Mouse (Mus musculus): ENCODE data around the gene Kirrel3. TPM values are rescaled to one million over a fixed set of nuclear protein-coding genes. Genes with fewer than 3 reads are reported as not detected.
A peak's percentile ranks its signal among the peaks of the same experiment; 100 is the strongest.

The Kirrel3 gene
- polyA plus RNA-seq, 1 experiment from 2014 or later = 6.0 TPM

GRCm38 (mm10) chr9:35039846-35040245 lies 554.2 kb downstream of the Kirrel3 start:
- Histone ChIP-seq H3K9ac (ENCODE audit: low read length) (no peak overlapping the region), H3K27ac (ENCODE audit: low read depth, low read length) (no peak overlapping the region), H3K9me3 (ENCODE audit: control insufficient read depth, low read length) (no peaks in the 10 kb centered on the region), H3K36me3 (ENCODE audit: control insufficient read depth, insufficient read depth, low read length) (no peaks in the 10 kb centered on the region), H3K27me3 (ENCODE audit: control insufficient read depth, insufficient read depth, low read length) (no peaks in the 10 kb centered on the region), H3K4me1 (ENCODE audit: control insufficient read depth, insufficient read depth, low read length) (peaks cover 7% of the 10 kb centered on the region), H3K4me2 (no peak overlapping the region), H3K4me3 (ENCODE audit: low read depth, low read length) (no peak overlapping the region)
- WGBS = 79% methylated on average over 5 of the region's 5 CpGs
- no peak for DNase-seq (ENCODE audit: low spot score, missing footprints)
- no peak for ATAC-seq (ENCODE audit: low FRiP score)

- no peak overlapping the region for H3K27ac ChIP-seq (ENCODE audit: low read depth, low read length)
- no peak for ATAC-seq (ENCODE audit: low FRiP score)
- H3K27me3 ChIP-seq (ENCODE audit: control insufficient read depth, insufficient read depth, low read length) = no peaks in the 10 kb centered on the region
- H3K4me2 ChIP-seq = no peak overlapping the region
- no peaks in the 10 kb centered on the region for H3K36me3 ChIP-seq (ENCODE audit: control insufficient read depth, insufficient read depth, low read length)
- H3K4me3 ChIP-seq (ENCODE audit: low read depth, low read length) = no peak overlapping the region
- WGBS = 78% methylated on average over 5 of the region's 5 CpGs
- peaks cover 9% of the 10 kb centered on the region for H3K4me1 ChIP-seq (ENCODE audit: control insufficient read depth, insufficient read depth, low read length)
- no peaks in the 10 kb centered on the region for H3K9me3 ChIP-seq (ENCODE audit: control insufficient read depth, low read length)
- DNase-seq (ENCODE audit: low spot score, missing footprints) = no peak
- no peak overlapping the region for H3K9ac ChIP-seq (ENCODE audit: low read length)
These were observed 555.8 kb downstream of the Kirrel3 start for GRCm38 (mm10) chr9:35041493-35041892.

GRCm38 (mm10) chr9:35043619-35044018 lies 557.9 kb downstream of the Kirrel3 start:
- H3K4me3 ChIP-seq (ENCODE audit: low read depth, low read length) = no peak overlapping the region
- no peak overlapping the region for H3K27ac ChIP-seq (ENCODE audit: low read depth, low read length)
- no peak overlapping the region for H3K9ac ChIP-seq (ENCODE audit: low read length)
- DNase-seq (ENCODE audit: low spot score, missing footprints) (no peak), ATAC-seq (ENCODE audit: low FRiP score) (no peak)
- WGBS = 76% methylated on average over 7 of the region's 7 CpGs
- no peaks in the 10 kb centered on the region for H3K36me3 ChIP-seq (ENCODE audit: control insufficient read depth, insufficient read depth, low read length)
- H3K4me2 ChIP-seq = no peak overlapping the region
- H3K9me3 ChIP-seq (ENCODE audit: control insufficient read depth, low read length) = no peaks in the 10 kb centered on the region
- H3K27me3 ChIP-seq (ENCODE audit: control insufficient read depth, insufficient read depth, low read length) = no peaks in the 10 kb centered on the region
- H3K4me1 ChIP-seq (ENCODE audit: control insufficient read depth, insufficient read depth, low read length) = peaks cover 9% of the 10 kb centered on the region

GRCm38 (mm10) chr9:35044458-35044857 lies 558.8 kb downstream of the Kirrel3 start:
- Histone ChIP-seq H3K9me3 (ENCODE audit: control insufficient read depth, low read length) (no peaks in the 10 kb centered on the region), H3K27me3 (ENCODE audit: control insufficient read depth, insufficient read depth, low read length) (no peaks in the 10 kb centered on the region), H3K4me3 (ENCODE audit: low read depth, low read length) (no peak overlapping the region), H3K4me1 (ENCODE audit: control insufficient read depth, insufficient read depth, low read length) (peaks cover 9% of the 10 kb centered on the region), H3K4me2 (no peak overlapping the region), H3K9ac (ENCODE audit: low read length) (peak overlapping the region; percentile 32; the same call in 1 of the 2 replicates), H3K36me3 (ENCODE audit: control insufficient read depth, insufficient read depth, low read length) (no peaks in the 10 kb centered on the region), H3K27ac (ENCODE audit: low read depth, low read length) (no peak overlapping the region)
- ATAC-seq (ENCODE audit: low FRiP score) = peak; percentile 76
- 5% methylated on average over 15 of the region's 15 CpGs for WGBS
- peak; percentile 91 for DNase-seq (ENCODE audit: low spot score, missing footprints)

GRCm38 (mm10) chr9:35045031-35045531 lies 559.4 kb downstream of the Kirrel3 start:
- no peak overlapping the region for H3K9ac ChIP-seq (ENCODE audit: low read length)
- no peak for DNase-seq (ENCODE audit: low spot score, missing footprints)
- H3K27me3 ChIP-seq (ENCODE audit: control insufficient read depth, insufficient read depth, low read length) = no peaks in the 10 kb centered on the region
- H3K4me2 ChIP-seq = no peak overlapping the region
- no peaks in the 10 kb centered on the region for H3K9me3 ChIP-seq (ENCODE audit: control insufficient read depth, low read length)
- H3K4me1 ChIP-seq (ENCODE audit: control insufficient read depth, insufficient read depth, low read length) = peaks cover 9% of the 10 kb centered on the region
- no peak overlapping the region for H3K27ac ChIP-seq (ENCODE audit: low read depth, low read length)
- H3K4me3 ChIP-seq (ENCODE audit: low read depth, low read length) = no peak overlapping the region
- H3K36me3 ChIP-seq (ENCODE audit: control insufficient read depth, insufficient read depth, low read length) = no peaks in the 10 kb centered on the region
- WGBS = 73% methylated on average over 11 of the region's 11 CpGs
- no peak; the same call in 1 of the 2 replicates for ATAC-seq (ENCODE audit: low FRiP score)

- no peak overlapping the region for H3K9ac ChIP-seq (ENCODE audit: low read length)
- no peaks in the 10 kb centered on the region for H3K9me3 ChIP-seq (ENCODE audit: control insufficient read depth, low read length)
- H3K36me3 ChIP-seq (ENCODE audit: control insufficient read depth, insufficient read depth, low read length) = no peaks in the 10 kb centered on the region
- no peak overlapping the region for H3K4me3 ChIP-seq (ENCODE audit: low read depth, low read length)
- no peak overlapping the region for H3K27ac ChIP-seq (ENCODE audit: low read depth, low read length)
- no peak for DNase-seq (ENCODE audit: low spot score, missing footprints)
- no peaks in the 10 kb centered on the region for H3K27me3 ChIP-seq (ENCODE audit: control insufficient read depth, insufficient read depth, low read length)
- peaks cover 9% of the 10 kb centered on the region for H3K4me1 ChIP-seq (ENCODE audit: control insufficient read depth, insufficient read depth, low read length)
- ATAC-seq (ENCODE audit: low FRiP score) = no peak
- no peak overlapping the region for H3K4me2 ChIP-seq
- 75% methylated on average over 2 of the region's 2 CpGs for WGBS
These were observed 560.1 kb downstream of the Kirrel3 start for GRCm38 (mm10) chr9:35045756-35046155.

- Histone ChIP-seq H3K36me3 (ENCODE audit: control insufficient read depth, insufficient read depth, low read length) (peaks cover 3% of the 10 kb centered on the region; the same call in 1 of the 2 replicates), H3K27ac (ENCODE audit: low read depth, low read length) (no peak overlapping the region), H3K9me3 (ENCODE audit: control insufficient read depth, low read length) (no peaks in the 10 kb centered on the region), H3K4me1 (ENCODE audit: control insufficient read depth, insufficient read depth, low read length) (peaks cover 9% of the 10 kb centered on the region), H3K27me3 (ENCODE audit: control insufficient read depth, insufficient read depth, low read length) (no peaks in the 10 kb centered on the region), H3K9ac (ENCODE audit: low read length) (no peak overlapping the region), H3K4me3 (ENCODE audit: low read depth, low read length) (no peak overlapping the region), H3K4me2 (no peak overlapping the region)
- DNase-seq (ENCODE audit: low spot score, missing footprints) = no peak
- 90% methylated on average over 6 of the region's 6 CpGs for WGBS
- ATAC-seq (ENCODE audit: low FRiP score) = no peak
These were observed 562.8 kb downstream of the Kirrel3 start for GRCm38 (mm10) chr9:35048449-35048848.

GRCm38 (mm10) chr9:35049891-35050527 lies 564.3 kb downstream of the Kirrel3 start:
- H3K4me2 ChIP-seq = no peak overlapping the region
- WGBS = 90% methylated on average over 3 of the region's 3 CpGs
- peaks cover 3% of the 10 kb centered on the region; the same call in 1 of the 2 replicates for H3K36me3 ChIP-seq (ENCODE audit: control insufficient read depth, insufficient read depth, low read length)
- no peaks in the 10 kb centered on the region for H3K27me3 ChIP-seq (ENCODE audit: control insufficient read depth, insufficient read depth, low read length)
- no peak overlapping the region for H3K4me3 ChIP-seq (ENCODE audit: low read depth, low read length)
- H3K4me1 ChIP-seq (ENCODE audit: control insufficient read depth, insufficient read depth, low read length) = peaks cover under 1% of the 10 kb centered on the region
- no peak overlapping the region for H3K9ac ChIP-seq (ENCODE audit: low read length)
- DNase-seq (ENCODE audit: low spot score, missing footprints) = no peak
- no peaks in the 10 kb centered on the region for H3K9me3 ChIP-seq (ENCODE audit: control insufficient read depth, low read length)
- H3K27ac ChIP-seq (ENCODE audit: low read depth, low read length) = no peak overlapping the region
- ATAC-seq (ENCODE audit: low FRiP score) = no peak

- Histone ChIP-seq H3K36me3 (ENCODE audit: control insufficient read depth, insufficient read depth, low read length) (peaks cover 3% of the 10 kb centered on the region; the same call in 1 of the 2 replicates), H3K4me1 (ENCODE audit: control insufficient read depth, insufficient read depth, low read length) (no peaks in the 10 kb centered on the region), H3K27me3 (ENCODE audit: control insufficient read depth, insufficient read depth, low read length) (no peaks in the 10 kb centered on the region), H3K27ac (ENCODE audit: low read depth, low read length) (no peak overlapping the region), H3K9me3 (ENCODE audit: control insufficient read depth, low read length) (no peaks in the 10 kb centered on the region), H3K9ac (ENCODE audit: low read length) (no peak overlapping the region), H3K4me2 (no peak overlapping the region), H3K4me3 (ENCODE audit: low read depth, low read length) (no peak overlapping the region)
- DNase-seq (ENCODE audit: low spot score, missing footprints) = no peak
- no peak for ATAC-seq (ENCODE audit: low FRiP score)
- WGBS = 90% methylated on average over 6 of the region's 6 CpGs
These were observed 565.2 kb downstream of the Kirrel3 start for GRCm38 (mm10) chr9:35050701-35051454.

All from midbrain, embryonic 11.5 days (tissue).